In the genomic region with DNA sequence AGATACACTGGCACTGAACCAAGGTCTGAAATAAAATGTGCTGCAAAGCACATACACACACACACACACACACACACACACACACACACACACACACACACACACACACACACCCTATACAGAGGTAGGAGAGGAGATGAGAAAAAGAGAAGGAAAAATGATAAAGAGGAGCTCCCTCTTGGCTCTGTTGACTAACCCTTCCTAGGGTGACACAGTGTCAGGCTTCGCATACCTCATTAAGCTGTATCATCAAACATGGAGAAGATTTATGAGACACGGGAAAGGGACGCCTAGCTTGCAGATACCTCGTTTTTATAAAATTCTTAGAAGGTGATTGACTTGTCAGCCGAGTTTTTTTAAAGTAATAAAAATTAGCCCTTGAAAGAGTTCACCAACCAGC, we compare ENCODE assay signal across 14 mouse cellular contexts.
"Had no signal": no experiment of that assay in that cellular context is flagged by ENCODE, and none has a peak within 500 bp of the region (broad histone marks: within the 10 kb centered on the region; RNA-seq: fewer than 3 reads in every experiment).

No protein-coding gene starts in this region.

- H3K27ac ChIP-seq: midbrain, embryonic 13.5 days; midbrain, embryonic 15.5 days; neural tube, embryonic 12.5 days; stomach, embryonic 15.5 days; stomach, postnatal 0 days had no signal

- H3K4me1 ChIP-seq: midbrain, embryonic 13.5 days; midbrain, embryonic 15.5 days; neural tube, embryonic 12.5 days; stomach, embryonic 15.5 days had no signal

- H3K27me3 ChIP-seq: midbrain, embryonic 13.5 days; midbrain, embryonic 15.5 days; neural tube, embryonic 12.5 days; stomach, embryonic 15.5 days had no signal

- H3K9ac ChIP-seq: lung, embryonic 14.5 days; midbrain, embryonic 13.5 days; midbrain, embryonic 15.5 days; neural tube, embryonic 12.5 days; stomach, embryonic 15.5 days had no signal

- H3K4me3 ChIP-seq: midbrain, embryonic 13.5 days; midbrain, embryonic 15.5 days; neural tube, embryonic 12.5 days; stomach, embryonic 15.5 days had no signal

- H3K4me2 ChIP-seq: lung, embryonic 14.5 days; midbrain, embryonic 11.5 days; midbrain, embryonic 13.5 days; midbrain, embryonic 15.5 days; neural tube, embryonic 12.5 days; stomach, embryonic 15.5 days had no signal

- DNase-seq: lung, adult 18-20 months; lung, embryonic 14.5 days; lung, postnatal 10 days; lung, postnatal 4 days; right cerebral cortex, postnatal 14 days; thymus, adult 2 months; thymus, postnatal 25 days; thymus, postnatal 4 days had no signal

- H3K9me3 ChIP-seq: midbrain, embryonic 13.5 days; midbrain, embryonic 15.5 days; neural tube, embryonic 12.5 days; stomach, embryonic 15.5 days had no signal

- H3K36me3 ChIP-seq: midbrain, embryonic 13.5 days; midbrain, embryonic 15.5 days; neural tube, embryonic 12.5 days; stomach, embryonic 15.5 days had no signal

- ATAC-seq: midbrain, embryonic 13.5 days; midbrain, embryonic 15.5 days had no signal
